In the genomic region with DNA sequence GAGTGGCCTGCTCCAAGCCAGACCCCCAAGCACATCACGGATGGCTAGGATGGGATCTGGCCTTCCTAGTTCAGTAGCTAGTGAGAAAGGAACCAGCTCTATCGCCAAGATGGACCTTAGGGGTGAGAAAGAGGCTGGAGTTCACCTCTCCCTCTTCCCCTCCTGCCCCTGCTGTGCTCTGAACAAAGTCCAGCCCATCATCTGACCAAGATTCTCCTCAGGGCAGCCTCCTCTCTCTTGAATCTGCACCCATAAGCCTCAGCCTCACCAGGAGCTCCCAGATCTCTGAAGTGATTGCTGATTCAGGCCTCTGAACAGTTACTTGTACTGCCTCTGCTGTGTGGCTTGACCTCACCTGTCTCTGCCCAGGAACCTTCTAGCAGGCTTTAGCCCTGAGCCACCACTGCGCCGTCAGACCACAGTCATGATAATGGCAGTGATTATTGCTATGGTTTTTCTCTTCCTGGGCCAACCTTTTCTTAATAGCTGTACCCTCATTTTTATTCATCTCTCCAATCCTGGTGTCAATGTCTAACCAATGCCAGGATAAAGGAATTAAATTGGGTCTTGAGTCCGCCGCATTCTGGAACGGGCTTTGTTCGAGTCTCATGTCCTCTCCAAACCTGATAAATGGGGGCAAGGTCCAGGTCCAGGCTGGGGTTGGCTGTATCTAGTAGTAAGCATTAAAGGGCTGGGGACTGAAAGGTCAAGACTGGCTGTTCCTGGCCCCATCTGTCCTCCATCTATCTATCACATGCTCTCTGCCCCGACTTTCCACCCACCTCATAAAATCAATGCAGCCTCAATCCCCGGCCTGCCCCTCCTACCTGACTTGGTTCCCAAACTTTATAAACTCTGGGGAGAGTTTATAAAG, we compare ENCODE assay signal across 10 mouse cellular contexts. TPM values are rescaled to one million over a fixed set of nuclear protein-coding genes. Genes with fewer than 3 reads are reported as not detected.
DNase-seq lines count a peak whose midpoint lies in the region; ATAC-seq and TF ChIP-seq lines count a peak whose summit lies in the region.
"Had no signal": no experiment of that assay in that cellular context is flagged by ENCODE, and none has a peak within 500 bp of the region (broad histone marks: within the 10 kb centered on the region; RNA-seq: fewer than 3 reads in every experiment).

No protein-coding gene starts in this region.

- H3K27ac ChIP-seq in lung, embryonic 16.5 days (ENCODE audit: low read length): no peak overlapping the region
- no peak overlapping the region for H3K27ac ChIP-seq in kidney, embryonic 14.5 days (ENCODE audit: low read depth, low read length)
- H3K27ac ChIP-seq in small intestine, adult 2 months (ENCODE audit: insufficient read depth, low read depth, low read length): peak overlapping the region; percentile 94
- H3K27ac ChIP-seq: midbrain, embryonic 13.5 days had no signal

- TF ChIP-seq CTCF in lung, adult 2 months (IDR thresholded peaks at IDR 0.05; ENCODE audit: insufficient read depth, low read length): no peak
- no peak for TF ChIP-seq CTCF in small intestine, adult 2 months (IDR thresholded peaks at IDR 0.05; ENCODE audit: extremely low read depth, insufficient read length, insufficient replicate concordance, low read depth, low read length)

- H3K4me3 ChIP-seq in lung, embryonic 16.5 days (ENCODE audit: low read length): no peak overlapping the region
- H3K4me3 ChIP-seq in lung, adult 2 months (replicated peaks; ENCODE audit: extremely low read depth, low read depth, low read length): no peak overlapping the region
- H3K4me3 ChIP-seq in kidney, embryonic 14.5 days (ENCODE audit: low read length): no peak overlapping the region
- H3K4me3 ChIP-seq in small intestine, adult 2 months (ENCODE audit: low read depth, low read length): no peak overlapping the region

- peak; percentile 55 for DNase-seq in cerebellum, adult 9-11 months
- no peak for DNase-seq in cerebellum, postnatal 4 days (ENCODE audit: low spot score in 2 of 2)
- no peak for DNase-seq in lung, adult 2 months
- no peak for DNase-seq in adrenal gland, postnatal 25 days
- DNase-seq: layer of hippocampus, postnatal 36 days had no signal

- no peaks in the 10 kb centered on the region for H3K27me3 ChIP-seq in lung, embryonic 16.5 days (ENCODE audit: control insufficient read depth, insufficient read depth, low read depth, low read length)
- H3K27me3 ChIP-seq in kidney, embryonic 14.5 days (ENCODE audit: control insufficient read depth, insufficient read depth, low read length): no peaks in the 10 kb centered on the region
- H3K27me3 ChIP-seq in small intestine, adult 2 months (ENCODE audit: control insufficient read depth, insufficient read depth, low read length): no peaks in the 10 kb centered on the region

- ATAC-seq in lung, embryonic 16.5 days (ENCODE audit: low read depth): no peak
- no peak for ATAC-seq in kidney, embryonic 14.5 days (ENCODE audit: low FRiP score, low TSS enrichment)
- ATAC-seq in activated CD4-positive, CD25-positive, alpha-beta regulatory T cell, adult 4 months: no peak

- H3K4me2 ChIP-seq in lung, embryonic 16.5 days (ENCODE audit: low read depth, low read length): no peak overlapping the region; the same call in 1 of the 2 replicates
- H3K4me2 ChIP-seq in kidney, embryonic 14.5 days (replicated peaks; ENCODE audit: low read depth, low read length): no peak overlapping the region; the same call in 1 of the 2 replicates

- no peaks in the 10 kb centered on the region for H3K36me3 ChIP-seq in lung, embryonic 16.5 days (ENCODE audit: control insufficient read depth, insufficient read depth, low read length)
- H3K36me3 ChIP-seq in kidney, embryonic 14.5 days (ENCODE audit: control insufficient read depth, insufficient read depth, low read length): no peaks in the 10 kb centered on the region
- no peaks in the 10 kb centered on the region for H3K36me3 ChIP-seq in small intestine, adult 2 months (ENCODE audit: control insufficient read depth, insufficient read depth, low read length)
- H3K36me3 ChIP-seq: midbrain, embryonic 13.5 days had no signal

- H3K9ac ChIP-seq in lung, embryonic 16.5 days (ENCODE audit: low read length): peak overlapping the region; percentile 61; the same call in 1 of the 2 replicates
- H3K9ac ChIP-seq in kidney, embryonic 14.5 days (ENCODE audit: low read depth, low read length): peak overlapping the region; percentile 9; the same call in 1 of the 2 replicates

- no peaks in the 10 kb centered on the region for H3K9me3 ChIP-seq in lung, embryonic 16.5 days (ENCODE audit: control insufficient read depth, low read length)
- no peaks in the 10 kb centered on the region for H3K9me3 ChIP-seq in kidney, embryonic 14.5 days (ENCODE audit: control insufficient read depth, low read length)
- H3K9me3 ChIP-seq: midbrain, embryonic 13.5 days had no signal

- 69% methylated on average over 10 of the region's 10 CpGs for WGBS in lung, embryonic 16.5 days
- WGBS in lung, adult 2 months: 76% methylated on average over 10 of the region's 10 CpGs
- WGBS in kidney, embryonic 14.5 days: 62% methylated on average over 10 of the region's 10 CpGs
- 39% methylated on average over 10 of the region's 10 CpGs for WGBS in small intestine, adult 2 months

- no peak for TF ChIP-seq POLR2A in lung, adult 2 months (IDR thresholded peaks at IDR 0.05; ENCODE audit: borderline replicate concordance, extremely low read depth, low read depth, low read length)
- no peak for TF ChIP-seq POLR2A in small intestine, adult 2 months (IDR thresholded peaks at IDR 0.05; ENCODE audit: low read depth, low read length)

- peaks cover 42% of the 10 kb centered on the region for H3K4me1 ChIP-seq in lung, embryonic 16.5 days (replicated peaks; ENCODE audit: control insufficient read depth, insufficient read depth, low read length)
- H3K4me1 ChIP-seq in lung, adult 2 months (ENCODE audit: control insufficient read depth, insufficient read depth, low read length): peaks cover 11% of the 10 kb centered on the region
- H3K4me1 ChIP-seq in kidney, embryonic 14.5 days (ENCODE audit: control insufficient read depth, insufficient read depth, low read length): peaks cover 7% of the 10 kb centered on the region
- H3K4me1 ChIP-seq in small intestine, adult 2 months (ENCODE audit: control insufficient read depth, insufficient read depth, insufficient read length, low read length): peaks cover 50% of the 10 kb centered on the region

RNA-seq across cellular contexts. Expression of a gene that starts 23.4 kb away (rescaled TPM):
- 32.3 and 36.0 TPM in 2 replicates for polyA plus RNA-seq in lung, embryonic 16.5 days (2015; fragmentation: Nextera tagmentation; extraction: Ambion mirVana)
- polyA plus RNA-seq in lung, adult 2 months (2012; rRNA removed): 35.8 and 39.0 TPM in 2 replicates
- 19.4 and 24.1 TPM in 2 replicates for polyA plus RNA-seq in kidney, embryonic 14.5 days (2014; fragmentation: Nextera tagmentation; extraction: Ambion mirVana)
- polyA plus RNA-seq in small intestine, adult 2 months (2012; rRNA removed): 14.7 and 33.2 TPM in 2 replicates
- 72.3 and 86.1 TPM in 2 replicates for total RNA-seq in adrenal gland, postnatal 25 days (2021)
- 10 to 100 TPM; 25.8 to 45.6 TPM for polyA plus RNA-seq in activated CD4-positive, CD25-positive, alpha-beta regulatory T cell, adult 4 months (2017; shearing (Covaris generic))

RNA-seq across cellular contexts. Expression of a gene that starts 33.0 kb away (rescaled TPM):
- polyA plus RNA-seq in lung, embryonic 16.5 days (2015; fragmentation: Nextera tagmentation; extraction: Ambion mirVana): 32.4 and 39.8 TPM in 2 replicates
- 95.4 and 99.7 TPM in 2 replicates for polyA plus RNA-seq in lung, adult 2 months (2012; rRNA removed)
- polyA plus RNA-seq in kidney, embryonic 14.5 days (2014; fragmentation: Nextera tagmentation; extraction: Ambion mirVana): 16.1 and 19.2 TPM in 2 replicates
- 5.6 and 9.4 TPM in 2 replicates for polyA plus RNA-seq in small intestine, adult 2 months (2012; rRNA removed)
- total RNA-seq in adrenal gland, postnatal 25 days (2021): 111 and 146 TPM in 2 replicates
- 1 to 10 TPM; 5.2 to 7.3 TPM for polyA plus RNA-seq in activated CD4-positive, CD25-positive, alpha-beta regulatory T cell, adult 4 months (2017; shearing (Covaris generic))

RNA-seq across cellular contexts. Expression of a gene that starts 36.5 kb away (rescaled TPM):
- polyA plus RNA-seq in lung, embryonic 16.5 days (2015; fragmentation: Nextera tagmentation; extraction: Ambion mirVana): 146 and 148 TPM in 2 replicates
- 23.6 and 34.4 TPM in 2 replicates for polyA plus RNA-seq in lung, adult 2 months (2012; rRNA removed)
- polyA plus RNA-seq in kidney, embryonic 14.5 days (2014; fragmentation: Nextera tagmentation; extraction: Ambion mirVana): 192 and 223 TPM in 2 replicates
- polyA plus RNA-seq in small intestine, adult 2 months (2012; rRNA removed): 22.6 and 47.0 TPM in 2 replicates
- 53.8 and 58.7 TPM in 2 replicates for total RNA-seq in adrenal gland, postnatal 25 days (2021)
- 100 to 1,000 TPM in 1 of 2 experiments, 10 to 100 TPM in 1; 91.8 to 102 TPM for polyA plus RNA-seq in activated CD4-positive, CD25-positive, alpha-beta regulatory T cell, adult 4 months (2017; shearing (Covaris generic))

RNA-seq across cellular contexts. Expression of a gene that starts 36.9 kb away (rescaled TPM):
- polyA plus RNA-seq in lung, embryonic 16.5 days (2015; fragmentation: Nextera tagmentation; extraction: Ambion mirVana): 171 and 180 TPM in 2 replicates
- 147 and 242 TPM in 2 replicates for polyA plus RNA-seq in lung, adult 2 months (2012; rRNA removed)
- polyA plus RNA-seq in kidney, embryonic 14.5 days (2014; fragmentation: Nextera tagmentation; extraction: Ambion mirVana): 123 and 191 TPM in 2 replicates
- 266 and 416 TPM in 2 replicates for polyA plus RNA-seq in small intestine, adult 2 months (2012; rRNA removed)
- total RNA-seq in adrenal gland, postnatal 25 days (2021): 641 and 903 TPM in 2 replicates
- polyA plus RNA-seq in activated CD4-positive, CD25-positive, alpha-beta regulatory T cell, adult 4 months (2017; shearing (Covaris generic)): 100 to 1,000 TPM in 1 of 2 experiments, 10 to 100 TPM in 1; 84.4 to 105 TPM
